Mouse (Mus musculus): ENCODE data around the gene Cyb5d1. TPM values are rescaled to one million over a fixed set of nuclear protein-coding genes. Genes with fewer than 3 reads are reported as not detected.

Cyb5d1 gene
- polyA plus RNA-seq, 1 experiment from 2014 or later: 27.1 TPM

DNA sequence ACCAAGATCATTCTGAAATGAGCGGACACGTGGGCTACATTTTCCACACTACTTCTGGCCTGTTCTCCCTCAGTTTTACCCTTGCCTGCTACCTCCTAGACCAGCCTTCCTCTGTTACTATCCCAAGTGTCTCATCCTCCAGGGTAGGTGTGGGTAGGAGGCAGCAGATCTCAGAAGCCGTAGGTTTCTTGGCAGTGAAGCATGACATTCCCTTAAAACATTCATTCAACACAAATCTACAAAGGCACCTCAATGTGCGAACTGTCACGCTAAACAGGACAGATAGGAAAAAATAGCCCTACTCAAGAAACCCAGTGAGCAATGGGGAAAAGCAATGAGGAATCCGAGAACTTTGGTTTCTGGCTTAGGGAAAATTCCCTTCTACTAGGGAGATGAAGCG is 17.1 kb upstream of the Cyb5d1 start:
- Histone ChIP-seq H3K27ac (ENCODE audit: low read length) (peak overlapping the region; percentile 99; the same call in 1 of the 2 replicates), H3K4me2 (ENCODE audit: low read length) (peak overlapping the region; percentile 92), H3K9ac (ENCODE audit: low read depth, low read length) (peak overlapping the region; percentile 98; the same call in 1 of the 2 replicates), H3K27me3 (ENCODE audit: control insufficient read depth, insufficient read depth, low read depth, low read length) (no peaks in the 10 kb centered on the region), H3K4me1 (ENCODE audit: control insufficient read depth, insufficient read depth, low read length) (peaks cover 58% of the 10 kb centered on the region), H3K4me3 (ENCODE audit: low read depth, low read length) (peak overlapping the region; percentile 67), H3K9me3 (replicated peaks; ENCODE audit: control insufficient read depth, low read length, poor library complexity, severe bottlenecking) (no peaks in the 10 kb centered on the region), H3K36me3 (ENCODE audit: control insufficient read depth, insufficient read depth, low read length) (peaks cover under 1% of the 10 kb centered on the region; the same call in 1 of the 2 replicates)
- ATAC-seq: no peak
- 53% methylated on average over 7 of the region's 7 CpGs for WGBS

DNA sequence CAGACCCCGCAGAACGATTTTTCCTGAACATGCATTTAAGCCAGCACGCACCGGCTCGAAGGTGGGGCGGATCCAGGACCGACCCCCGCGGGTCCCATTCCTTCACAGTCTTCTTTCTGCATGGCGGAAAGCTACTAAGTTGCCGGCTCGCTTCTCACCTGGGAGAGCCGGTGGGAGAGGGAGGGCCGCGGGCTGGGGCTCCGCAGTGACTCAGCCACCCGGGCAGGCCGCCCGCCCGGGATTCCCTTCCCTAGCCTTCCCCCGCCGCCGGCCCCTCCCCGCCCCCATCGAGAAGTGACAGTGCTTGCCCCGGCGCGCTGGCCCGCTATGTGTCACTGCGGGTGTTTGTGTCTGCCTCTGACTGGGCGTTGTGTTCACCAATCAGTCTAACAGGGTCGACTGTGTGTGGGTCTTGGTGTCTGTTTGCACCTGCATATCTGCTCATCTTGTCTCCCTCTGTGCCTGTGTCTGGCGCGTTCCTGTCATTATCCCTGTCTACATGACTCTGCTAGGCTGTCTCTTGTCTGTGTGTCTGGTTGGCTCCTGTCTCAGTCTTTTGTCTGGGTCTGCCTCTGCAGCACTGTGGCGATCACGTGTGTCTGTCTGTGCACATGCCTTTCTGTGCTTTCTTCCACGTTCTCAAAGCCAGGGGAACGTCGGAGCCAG is 16.2 kb upstream of the Cyb5d1 start:
- Histone ChIP-seq H3K36me3 (ENCODE audit: control insufficient read depth, insufficient read depth, low read length) (peaks cover 9% of the 10 kb centered on the region), H3K4me1 (ENCODE audit: control insufficient read depth, insufficient read depth, low read length) (peaks cover 51% of the 10 kb centered on the region), H3K27ac (ENCODE audit: low read length) (peak overlapping the region; percentile 84), H3K4me3 (ENCODE audit: low read depth, low read length) (peak overlapping the region; percentile 75), H3K9ac (ENCODE audit: low read depth, low read length) (peak overlapping the region; percentile 90), H3K27me3 (ENCODE audit: control insufficient read depth, insufficient read depth, low read depth, low read length) (no peaks in the 10 kb centered on the region), H3K9me3 (replicated peaks; ENCODE audit: control insufficient read depth, low read length, poor library complexity, severe bottlenecking) (no peaks in the 10 kb centered on the region), H3K4me2 (ENCODE audit: low read length) (peak overlapping the region; percentile 92)
- no peak for ATAC-seq
- under 1% methylated on average over 39 of the region's 39 CpGs for WGBS

DNA sequence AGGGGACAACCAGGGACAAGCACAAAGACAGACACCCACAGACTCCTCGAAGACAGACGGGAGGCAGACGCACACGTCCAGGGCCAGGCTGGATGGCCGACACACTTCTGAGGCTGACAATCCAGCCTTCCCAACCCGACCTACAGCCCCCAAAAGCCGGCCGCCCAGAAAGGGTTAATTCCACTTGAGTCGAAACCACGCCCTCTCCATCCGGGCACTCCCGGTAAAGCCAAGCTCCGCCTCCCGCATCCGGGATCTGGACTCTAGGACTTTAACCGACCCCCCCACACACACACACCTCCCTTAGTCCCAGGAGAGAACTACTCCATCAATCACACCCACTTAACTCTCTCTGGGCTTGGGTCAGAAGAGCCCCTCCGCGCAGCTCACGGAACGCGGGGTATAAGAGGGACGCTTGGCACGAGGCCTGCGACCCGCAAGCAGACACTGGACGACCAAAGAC is 15.7 kb upstream of the Cyb5d1 start:
- H3K27ac ChIP-seq (ENCODE audit: low read length): peak overlapping the region; percentile 84
- H3K27me3 ChIP-seq (ENCODE audit: control insufficient read depth, insufficient read depth, low read depth, low read length): no peaks in the 10 kb centered on the region
- peak overlapping the region; percentile 75 for H3K4me3 ChIP-seq (ENCODE audit: low read depth, low read length)
- WGBS: under 1% methylated on average over 26 of the region's 26 CpGs
- peak overlapping the region; percentile 90 for H3K9ac ChIP-seq (ENCODE audit: low read depth, low read length)
- H3K9me3 ChIP-seq (replicated peaks; ENCODE audit: control insufficient read depth, low read length, poor library complexity, severe bottlenecking): no peaks in the 10 kb centered on the region
- H3K36me3 ChIP-seq (ENCODE audit: control insufficient read depth, insufficient read depth, low read length): peaks cover 13% of the 10 kb centered on the region
- peak; percentile 44 for ATAC-seq
- peak overlapping the region; percentile 92 for H3K4me2 ChIP-seq (ENCODE audit: low read length)
- peaks cover 51% of the 10 kb centered on the region for H3K4me1 ChIP-seq (ENCODE audit: control insufficient read depth, insufficient read depth, low read length)

DNA sequence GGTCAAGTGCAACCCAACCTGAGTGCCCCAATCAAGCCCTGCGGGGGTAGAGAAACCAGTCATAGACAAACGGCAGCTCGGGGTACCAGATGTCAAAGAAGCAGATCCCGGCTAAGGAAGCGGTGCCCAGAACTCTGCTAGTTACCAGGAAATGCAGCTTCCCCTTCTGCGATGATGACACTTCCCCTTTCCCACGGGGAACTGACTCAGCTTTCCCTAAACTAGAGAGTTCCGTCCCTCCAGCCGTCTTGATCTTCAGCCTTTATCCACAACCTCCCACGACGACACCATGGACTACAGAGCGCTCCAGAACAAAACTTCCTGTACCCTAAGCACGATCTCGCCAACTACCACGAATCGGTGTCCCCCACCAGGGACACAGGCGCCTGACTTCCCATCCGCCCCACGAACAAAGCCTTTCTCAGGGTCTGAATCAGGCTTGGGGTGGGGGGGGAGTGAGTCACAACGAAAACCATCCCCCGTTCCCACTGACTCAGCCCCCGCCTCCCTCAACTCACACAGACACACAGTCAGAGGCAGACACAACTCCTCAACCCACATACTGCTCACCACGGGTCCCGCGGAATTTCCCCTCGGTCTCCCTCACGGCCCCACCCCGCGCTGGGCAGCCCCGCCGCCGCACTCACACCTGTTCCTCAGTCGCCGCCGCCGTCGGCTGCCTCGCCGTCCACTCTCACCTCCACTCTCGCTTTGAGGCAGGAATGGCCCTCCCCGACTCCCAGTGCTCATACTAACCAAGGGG is 15.1 kb upstream of the Cyb5d1 start:
- H3K4me1 ChIP-seq (ENCODE audit: control insufficient read depth, insufficient read depth, low read length): peaks cover 51% of the 10 kb centered on the region
- H3K4me3 ChIP-seq (ENCODE audit: low read depth, low read length): peak overlapping the region; percentile 75
- no peaks in the 10 kb centered on the region for H3K27me3 ChIP-seq (ENCODE audit: control insufficient read depth, insufficient read depth, low read depth, low read length)
- H3K4me2 ChIP-seq (ENCODE audit: low read length): peak overlapping the region; percentile 92
- no peaks in the 10 kb centered on the region for H3K9me3 ChIP-seq (replicated peaks; ENCODE audit: control insufficient read depth, low read length, poor library complexity, severe bottlenecking)
- peak; percentile 10; the same call in 1 of the 2 replicates for ATAC-seq
- peak overlapping the region; percentile 84 for H3K27ac ChIP-seq (ENCODE audit: low read length)
- WGBS: under 1% methylated on average over 41 of the region's 41 CpGs
- peaks cover 19% of the 10 kb centered on the region for H3K36me3 ChIP-seq (ENCODE audit: control insufficient read depth, insufficient read depth, low read length)
- peak overlapping the region; percentile 90 for H3K9ac ChIP-seq (ENCODE audit: low read depth, low read length)

DNA sequence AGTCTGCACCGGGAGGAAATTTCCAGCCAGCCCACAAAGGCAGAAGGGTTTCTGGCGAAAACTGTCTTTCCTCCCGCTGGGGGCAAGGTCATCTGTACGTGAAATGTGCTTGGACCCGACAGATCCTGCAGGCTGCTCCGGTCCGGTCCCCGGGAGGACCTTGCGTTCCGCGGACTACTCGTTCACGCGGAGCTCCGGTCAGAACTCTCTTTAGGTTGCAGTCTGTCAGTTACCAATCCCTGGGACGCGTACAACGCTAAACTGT is 14.5 kb upstream of the Cyb5d1 start:
- WGBS: 0% methylated on average over 18 of the region's 18 CpGs
- no peak for ATAC-seq
- Histone ChIP-seq H3K9ac (ENCODE audit: low read depth, low read length) (peak overlapping the region; percentile 90), H3K4me2 (ENCODE audit: low read length) (peak overlapping the region; percentile 92), H3K36me3 (ENCODE audit: control insufficient read depth, insufficient read depth, low read length) (peaks cover 24% of the 10 kb centered on the region), H3K27me3 (ENCODE audit: control insufficient read depth, insufficient read depth, low read depth, low read length) (no peaks in the 10 kb centered on the region), H3K4me1 (ENCODE audit: control insufficient read depth, insufficient read depth, low read length) (peaks cover 51% of the 10 kb centered on the region), H3K4me3 (ENCODE audit: low read depth, low read length) (peak overlapping the region; percentile 75), H3K27ac (ENCODE audit: low read length) (peak overlapping the region; percentile 84), H3K9me3 (replicated peaks; ENCODE audit: control insufficient read depth, low read length, poor library complexity, severe bottlenecking) (no peaks in the 10 kb centered on the region)

DNA sequence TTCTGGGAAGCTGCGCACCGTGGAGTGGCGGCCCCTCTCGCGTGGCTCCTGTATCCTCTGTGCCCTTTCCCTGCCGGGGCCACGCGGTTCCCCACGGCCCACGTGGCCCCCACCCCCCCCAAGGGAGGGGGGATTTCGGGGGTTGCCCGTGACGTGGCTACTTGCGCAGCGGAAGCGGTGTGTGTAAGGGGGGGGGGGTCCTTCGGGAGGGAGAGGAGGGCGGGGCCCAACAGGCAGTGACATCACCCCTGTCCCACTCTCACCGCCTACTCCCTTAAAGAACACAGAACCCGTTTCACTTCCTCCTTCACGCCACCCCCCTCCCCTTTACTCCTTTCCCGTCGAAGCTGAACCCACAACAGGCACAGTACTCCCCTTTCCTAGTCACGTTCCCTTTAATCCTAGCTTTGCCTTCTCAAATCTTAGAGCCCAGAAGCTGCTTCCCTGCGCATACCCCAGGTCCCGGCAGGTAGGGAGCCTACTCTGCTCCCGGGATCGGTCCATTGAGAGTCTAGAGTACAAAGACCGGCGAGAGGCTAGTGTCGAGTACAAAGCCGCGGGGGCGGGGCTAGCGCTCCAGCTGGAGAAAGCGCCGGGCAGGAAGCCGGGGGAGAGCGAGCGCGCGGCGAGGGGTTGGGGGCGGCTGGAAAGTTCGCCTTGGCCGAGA is 14.1 kb upstream of the Cyb5d1 start:
- Histone ChIP-seq H3K4me2 (ENCODE audit: low read length) (peak overlapping the region; percentile 92), H3K4me3 (ENCODE audit: low read depth, low read length) (peak overlapping the region; percentile 75), H3K4me1 (ENCODE audit: control insufficient read depth, insufficient read depth, low read length) (peaks cover 47% of the 10 kb centered on the region), H3K9me3 (replicated peaks; ENCODE audit: control insufficient read depth, low read length, poor library complexity, severe bottlenecking) (no peaks in the 10 kb centered on the region), H3K9ac (ENCODE audit: low read depth, low read length) (peak overlapping the region; percentile 90), H3K36me3 (ENCODE audit: control insufficient read depth, insufficient read depth, low read length) (peaks cover 29% of the 10 kb centered on the region), H3K27ac (ENCODE audit: low read length) (peak overlapping the region; percentile 84), H3K27me3 (ENCODE audit: control insufficient read depth, insufficient read depth, low read depth, low read length) (no peaks in the 10 kb centered on the region)
- WGBS: under 1% methylated on average over 36 of the region's 46 CpGs
- no peak for ATAC-seq

DNA sequence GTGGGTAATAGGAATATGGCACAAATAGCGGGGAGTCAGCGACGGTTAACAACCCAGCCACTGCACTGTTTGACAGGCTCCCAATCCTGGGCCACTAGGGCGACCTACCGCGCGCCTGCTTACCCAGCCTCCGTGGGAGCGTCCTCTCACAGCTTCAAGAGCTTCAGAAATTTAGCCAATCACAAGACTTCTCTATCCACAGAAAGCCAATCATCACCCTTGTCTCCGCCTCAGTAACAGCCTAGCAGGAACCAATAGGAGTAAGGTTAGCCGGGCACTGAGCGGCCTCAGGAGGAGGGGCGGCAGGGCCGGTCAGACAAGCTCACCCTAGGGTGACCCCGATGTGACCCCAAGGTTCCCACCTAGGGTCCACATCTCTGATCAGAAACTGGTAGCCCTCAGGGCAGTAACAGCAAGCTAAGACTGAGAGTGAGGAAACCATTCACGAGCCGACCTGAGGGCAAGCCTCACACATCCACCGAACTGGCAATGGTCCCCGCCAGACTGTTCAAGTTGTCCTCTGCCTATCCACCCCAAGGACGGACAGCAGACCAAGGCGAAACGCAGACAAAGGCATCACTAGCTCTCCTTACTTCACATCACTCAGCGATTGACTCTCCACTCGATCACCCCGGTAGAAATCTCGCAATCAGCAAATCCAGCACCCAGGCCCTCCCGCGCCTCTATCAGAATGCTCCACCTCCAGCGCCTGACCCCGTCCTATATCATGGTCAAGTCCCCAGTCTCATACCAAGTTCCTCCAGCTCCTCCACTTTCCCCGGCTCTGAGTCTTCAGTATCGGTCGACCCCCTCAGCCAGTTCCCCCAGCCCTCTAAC is 13.3 kb upstream of the Cyb5d1 start:
- peak; percentile 70 for ATAC-seq
- Histone ChIP-seq H3K4me2 (ENCODE audit: low read length) (peak overlapping the region; percentile 92), H3K27ac (ENCODE audit: low read length) (peak overlapping the region; percentile 84), H3K9ac (ENCODE audit: low read depth, low read length) (peak overlapping the region; percentile 90), H3K27me3 (ENCODE audit: control insufficient read depth, insufficient read depth, low read depth, low read length) (no peaks in the 10 kb centered on the region), H3K36me3 (ENCODE audit: control insufficient read depth, insufficient read depth, low read length) (peaks cover 36% of the 10 kb centered on the region), H3K4me3 (ENCODE audit: low read depth, low read length) (peak overlapping the region; percentile 75), H3K9me3 (replicated peaks; ENCODE audit: control insufficient read depth, low read length, poor library complexity, severe bottlenecking) (no peaks in the 10 kb centered on the region), H3K4me1 (ENCODE audit: control insufficient read depth, insufficient read depth, low read length) (peaks cover 39% of the 10 kb centered on the region)
- under 1% methylated on average over 33 of the region's 33 CpGs for WGBS

DNA sequence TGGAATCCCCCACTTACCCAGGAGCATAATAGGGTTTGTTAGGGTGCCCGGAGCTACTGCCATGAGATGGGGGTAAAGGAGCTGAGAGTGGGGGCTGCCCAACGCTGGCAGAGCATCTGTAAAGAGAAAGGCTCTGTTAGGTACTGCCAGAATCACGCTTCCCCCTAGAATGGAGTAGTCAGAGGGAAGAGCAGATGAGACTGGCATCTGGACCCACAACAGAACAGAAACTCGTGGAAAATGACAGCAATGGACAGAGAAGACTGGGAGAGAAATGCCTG is 12.2 kb upstream of the Cyb5d1 start:
- peak overlapping the region; percentile 92; the same call in 1 of the 2 replicates for H3K4me2 ChIP-seq (ENCODE audit: low read length)
- peak overlapping the region; percentile 84 for H3K27ac ChIP-seq (ENCODE audit: low read length)
- no peak overlapping the region for H3K4me3 ChIP-seq (ENCODE audit: low read depth, low read length)
- WGBS: 91% methylated on average over 4 of the region's 4 CpGs
- H3K4me1 ChIP-seq (ENCODE audit: control insufficient read depth, insufficient read depth, low read length): peaks cover 28% of the 10 kb centered on the region
- ATAC-seq: no peak
- H3K9me3 ChIP-seq (replicated peaks; ENCODE audit: control insufficient read depth, low read length, poor library complexity, severe bottlenecking): no peaks in the 10 kb centered on the region
- H3K9ac ChIP-seq (ENCODE audit: low read depth, low read length): no peak overlapping the region; the same call in 1 of the 2 replicates
- no peaks in the 10 kb centered on the region for H3K27me3 ChIP-seq (ENCODE audit: control insufficient read depth, insufficient read depth, low read depth, low read length)
- peaks cover 43% of the 10 kb centered on the region for H3K36me3 ChIP-seq (ENCODE audit: control insufficient read depth, insufficient read depth, low read length)

Data from midbrain, embryonic 16.5 days (tissue).